Mouse (Mus musculus) hindbrain, embryonic 11.5 days (tissue): ENCODE data around the gene Rpgrip1l. TPM values are rescaled to one million over a fixed set of nuclear protein-coding genes. Genes with fewer than 3 reads are reported as not detected.

Experiments used
- ATAC-seq: fragments of 200-750 bp; cut with Nextera tagmentation; 2 replicates; pipeline ENCODE4 v1.8.0; 2017; ENCODE audit warnings: mild to moderate bottlenecking, moderate TSS enrichment, moderate library complexity; ENCODE audit not compliant: low FRiP score
- DNase-seq: peaks from one replicate; pipeline ENCODE4 v3.0.0-alpha.2; 2015; ENCODE audit warnings: low spot score
- H3K27ac ChIP-seq: fragments of 300-500 bp; sonication (generic); 2 replicates; pipeline ENCODE4 v1.5.1; 2014; ENCODE audit warnings: mild to moderate bottlenecking, low read depth, low read length
- H3K27me3 ChIP-seq: fragments of 300-500 bp; sonication (generic); 2 replicates; pipeline ENCODE4 v1.6.1; 2014; ENCODE audit warnings: mild to moderate bottlenecking, low read length, moderate library complexity, mixed read lengths; ENCODE audit not compliant: control insufficient read depth, insufficient read depth
- H3K36me3 ChIP-seq: fragments of 300-500 bp; sonication (generic); 2 replicates; pipeline ENCODE4 v1.6.1; 2014; ENCODE audit warnings: mild to moderate bottlenecking, low read length, moderate library complexity, mixed read lengths; ENCODE audit not compliant: control insufficient read depth, insufficient read depth
- H3K4me1 ChIP-seq: fragments of 300-500 bp; sonication (generic); replicated peaks from 2 replicates; pipeline ENCODE4 v1.6.1; 2014; ENCODE audit warnings: low read length, mixed read lengths; ENCODE audit not compliant: control insufficient read depth, insufficient read depth
- H3K4me2 ChIP-seq: fragments of 300-500 bp; sonication (generic); replicated peaks from 2 replicates; pipeline ENCODE4 v1.6.1; 2014; ENCODE audit warnings: mild to moderate bottlenecking, low read depth, low read length
- H3K4me3 ChIP-seq: fragments of 300-500 bp; sonication (generic); 2 replicates; pipeline ENCODE4 v1.5.1; 2014; ENCODE audit warnings: low read depth, low read length
- H3K9ac ChIP-seq: fragments of 300-500 bp; sonication (generic); 2 replicates; pipeline ENCODE4 v1.6.1; 2014; ENCODE audit warnings: low read depth, low read length
- H3K9me3 ChIP-seq: fragments of 300-500 bp; sonication (generic); 2 replicates; pipeline ENCODE4 v1.6.1; 2016; ENCODE audit warnings: low read length; ENCODE audit not compliant: control insufficient read depth
- WGBS: fragments of 180-500 bp; shearing (Covaris S2); extraction: QIAGEN DNeasy Blood & Tissue Kit; methylation state at CpG from one replicate; pipeline ENCODE4 v1.1.7; 2014; 5-methylcytosine and 5-hydroxymethylcytosine counted together
- polyA plus RNA-seq: library from polyadenylated mRNA; unstranded; fragments of >200 nt; fragmentation: Nextera tagmentation; extraction: Ambion mirVana; gene quantifications from 2 replicates; pipeline ENCODE4 v1.2.1, GENCODE M21; 2014

Rpgrip1l gene
- polyA plus RNA-seq, 1 experiment from 2014 or later, result 19.4 TPM

- Histone ChIP-seq H3K4me1 (peaks cover 10% of the 10 kb centered on the region; the same call in 1 of the 2 replicates), H3K27me3 (no peaks in the 10 kb centered on the region), H3K4me3 (no peak overlapping the region), H3K27ac (no peak overlapping the region), H3K9me3 (no peaks in the 10 kb centered on the region), H3K9ac (no peak overlapping the region), H3K36me3 (no peaks in the 10 kb centered on the region), H3K4me2 (no peak overlapping the region)
- WGBS, result 79% methylated on average over 3 of the region's 3 CpGs
- ATAC-seq (no peak), DNase-seq (no peak)
Observed at GRCm38 (mm10) chr8:91326018-91326417, 13.0 kb upstream of the Rpgrip1l start.

- no peak for ATAC-seq
- Histone ChIP-seq H3K36me3 (no peaks in the 10 kb centered on the region), H3K4me2 (no peak overlapping the region), H3K27me3 (no peaks in the 10 kb centered on the region), H3K27ac (no peak overlapping the region), H3K4me3 (no peak overlapping the region), H3K9ac (no peak overlapping the region), H3K4me1 (peaks cover 6% of the 10 kb centered on the region; the same call in 1 of the 2 replicates), H3K9me3 (no peaks in the 10 kb centered on the region)
- WGBS, result 84% methylated on average over 4 of the region's 4 CpGs
- DNase-seq, result no peak
Observed at GRCm38 (mm10) chr8:91324916-91325315, 11.9 kb upstream of the Rpgrip1l start.

GRCm38 (mm10) chr8:91324271-91324670, 11.2 kb upstream of the Rpgrip1l start:
- Histone ChIP-seq H3K9ac (no peak overlapping the region), H3K4me3 (no peak overlapping the region), H3K27me3 (no peaks in the 10 kb centered on the region), H3K36me3 (no peaks in the 10 kb centered on the region), H3K27ac (no peak overlapping the region), H3K4me1 (peaks cover 3% of the 10 kb centered on the region; the same call in 1 of the 2 replicates), H3K9me3 (no peaks in the 10 kb centered on the region), H3K4me2 (no peak overlapping the region)
- DNase-seq (peak; percentile 29), ATAC-seq (no peak)
- WGBS, result 36% methylated on average over 9 of the region's 9 CpGs

DNA sequence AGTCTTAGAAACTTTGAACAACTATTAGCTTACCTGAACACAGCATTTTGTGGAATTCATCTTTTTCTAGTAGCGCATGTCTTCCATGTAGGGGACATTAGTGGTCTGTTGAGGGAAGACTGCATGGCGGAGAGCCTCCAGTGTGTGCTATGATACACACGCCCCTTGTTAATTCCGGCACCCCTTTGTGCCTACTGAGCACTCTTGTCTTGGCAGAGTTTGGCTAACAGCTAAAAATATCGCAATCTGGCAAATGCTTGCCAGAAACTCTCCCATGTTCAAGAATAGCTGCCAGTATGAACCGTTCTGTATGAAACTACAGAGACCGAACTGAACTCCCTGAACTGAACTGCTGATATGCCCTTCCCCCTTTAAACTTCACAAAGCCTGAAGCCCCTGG, 10.4 kb upstream of the Rpgrip1l start:
- Histone ChIP-seq H3K27me3 (no peaks in the 10 kb centered on the region), H3K9ac (no peak overlapping the region), H3K36me3 (no peaks in the 10 kb centered on the region), H3K27ac (no peak overlapping the region), H3K4me2 (no peak overlapping the region), H3K4me1 (peaks cover 2% of the 10 kb centered on the region; the same call in 1 of the 2 replicates), H3K4me3 (no peak overlapping the region), H3K9me3 (no peaks in the 10 kb centered on the region)
- no peak for ATAC-seq
- 69% methylated on average over 7 of the region's 7 CpGs for WGBS
- DNase-seq, result no peak

- H3K9ac ChIP-seq, result no peak overlapping the region
- no peaks in the 10 kb centered on the region for H3K27me3 ChIP-seq
- ATAC-seq (no peak), DNase-seq (no peak)
- no peak overlapping the region for H3K4me2 ChIP-seq
- no peak overlapping the region for H3K27ac ChIP-seq
- H3K4me1 ChIP-seq, result peaks cover 5% of the 10 kb centered on the region; the same call in 1 of the 2 replicates
- 88% methylated on average over 7 of the region's 7 CpGs for WGBS
- no peak overlapping the region for H3K4me3 ChIP-seq
- no peaks in the 10 kb centered on the region for H3K36me3 ChIP-seq
- H3K9me3 ChIP-seq, result no peaks in the 10 kb centered on the region
Observed at GRCm38 (mm10) chr8:91318938-91319729, 6.1 kb upstream of the Rpgrip1l start.

DNA sequence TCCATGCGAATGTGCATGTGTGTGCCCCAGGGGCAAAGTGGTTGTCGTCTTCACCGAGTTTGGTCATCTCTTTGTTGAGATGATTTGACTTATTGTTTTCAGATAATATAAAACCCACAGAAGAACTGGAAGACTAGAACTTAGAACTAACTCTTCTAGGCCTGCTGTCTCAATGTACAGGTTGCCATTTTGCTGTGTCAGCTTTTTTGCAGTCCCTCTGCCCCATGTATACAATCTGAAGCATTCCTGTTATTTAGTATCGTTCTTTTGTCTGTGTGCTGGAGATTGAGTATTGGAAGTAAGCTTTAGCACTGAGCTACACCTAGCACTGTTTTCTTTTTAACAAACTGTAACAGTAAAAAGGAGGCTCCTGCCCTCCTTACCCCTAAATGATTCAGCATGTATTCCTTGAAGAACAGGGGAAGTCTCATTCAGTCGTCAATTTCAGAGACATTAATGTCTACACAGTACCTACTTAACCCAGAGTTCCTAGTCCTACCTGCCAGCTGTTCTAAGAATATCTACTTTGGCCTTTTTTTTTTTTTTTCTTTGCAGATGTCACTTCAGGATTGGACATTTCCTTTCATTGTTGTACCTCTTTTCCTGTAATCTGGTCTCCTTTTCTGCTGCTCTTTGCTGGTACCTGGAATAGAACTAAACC, 4.6 kb upstream of the Rpgrip1l start:
- H3K4me3 ChIP-seq, result no peak overlapping the region
- H3K4me1 ChIP-seq, result peaks cover 5% of the 10 kb centered on the region; the same call in 1 of the 2 replicates
- no peaks in the 10 kb centered on the region for H3K36me3 ChIP-seq
- no peak overlapping the region for H3K9ac ChIP-seq
- no peaks in the 10 kb centered on the region for H3K27me3 ChIP-seq
- no peak overlapping the region for H3K4me2 ChIP-seq
- no peak for ATAC-seq
- no peak for DNase-seq
- WGBS, result 93% methylated on average over 5 of the region's 5 CpGs
- no peak overlapping the region for H3K27ac ChIP-seq
- no peaks in the 10 kb centered on the region for H3K9me3 ChIP-seq

DNA sequence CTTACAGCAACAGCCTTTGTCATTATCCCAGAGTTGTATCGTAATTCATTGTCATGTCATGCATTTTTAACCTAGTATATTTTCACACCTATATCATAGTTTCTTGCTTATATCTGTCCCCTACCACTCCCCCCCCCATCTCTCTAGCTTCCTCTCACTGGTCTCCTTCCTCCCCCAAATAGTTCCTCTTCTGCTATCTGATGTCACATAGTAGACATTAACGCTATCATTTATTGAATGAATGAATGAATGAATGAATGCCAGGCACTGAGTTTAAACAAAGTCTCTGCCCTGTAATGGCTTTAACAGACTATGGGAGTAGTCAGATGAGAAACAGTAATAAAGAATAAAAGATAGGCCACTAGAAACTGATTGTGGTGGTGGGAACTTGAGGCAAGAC, 720 bp downstream of the Rpgrip1l start:
- H3K9me3 ChIP-seq, result no peaks in the 10 kb centered on the region

GRCm38 (mm10) chr8:91304481-91305386, 8.3 kb downstream of the Rpgrip1l start:
- Histone ChIP-seq H3K36me3 (no peaks in the 10 kb centered on the region), H3K4me3 (no peak overlapping the region), H3K27ac (no peak overlapping the region), H3K27me3 (no peaks in the 10 kb centered on the region), H3K4me1 (no peaks in the 10 kb centered on the region), H3K4me2 (no peak overlapping the region), H3K9ac (no peak overlapping the region), H3K9me3 (no peaks in the 10 kb centered on the region)
- ATAC-seq, result no peak
- no peak for DNase-seq
- WGBS, result 83% methylated on average over 17 of the region's 17 CpGs

More for the DNA sequence above, 720 bp downstream of the Rpgrip1l start:
- H3K27ac ChIP-seq, result no peak overlapping the region
- ATAC-seq (no peak), DNase-seq (no peak)
- 86% methylated on average over 2 of the region's 2 CpGs for WGBS
- no peaks in the 10 kb centered on the region for H3K36me3 ChIP-seq
- H3K4me1 ChIP-seq, result peaks cover 5% of the 10 kb centered on the region; the same call in 1 of the 2 replicates
- H3K4me3 ChIP-seq, result peak overlapping the region; percentile 71
- no peaks in the 10 kb centered on the region for H3K27me3 ChIP-seq
- peak overlapping the region; percentile 63 for H3K4me2 ChIP-seq
- H3K9ac ChIP-seq, result peak overlapping the region; percentile 65
